Mouse (Mus musculus): Measurements from ENCODE around the gene Stk26.

Gene Stk26

DNA sequence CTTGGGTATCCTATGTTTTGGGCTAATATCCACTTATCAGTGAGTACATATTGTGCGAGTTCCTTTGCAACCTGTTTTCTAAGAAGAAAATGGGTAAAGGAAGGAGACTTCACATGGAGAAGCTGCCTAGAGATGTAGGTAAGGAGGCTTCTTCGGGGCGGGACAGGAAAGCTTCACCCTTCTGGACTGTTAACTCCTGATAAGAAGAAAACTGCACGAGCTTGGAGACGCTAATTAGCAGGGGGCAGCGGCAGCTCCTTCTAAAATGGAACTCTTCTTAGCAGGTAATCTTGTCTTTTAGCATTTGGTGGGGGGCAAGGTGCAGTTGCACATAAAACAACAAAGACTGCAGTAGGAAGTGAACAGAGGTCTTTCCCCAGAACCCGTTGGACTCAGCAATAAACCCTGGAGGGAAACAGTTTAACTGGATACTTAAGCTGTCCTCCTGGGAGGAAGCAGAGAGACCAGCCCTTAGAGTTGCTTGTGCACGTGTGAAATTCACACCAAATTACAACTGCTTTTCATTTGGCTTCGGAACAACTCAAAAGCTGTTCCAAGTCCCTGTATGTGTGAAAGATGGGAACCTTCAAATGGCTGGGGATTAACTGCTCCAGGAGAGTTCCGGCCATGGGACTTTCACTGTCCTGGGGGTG lies 86.2 kb downstream of the Stk26 start:
- DNase-seq (ENCODE audit: low spot score in 2 of 2), result no peak

DNA sequence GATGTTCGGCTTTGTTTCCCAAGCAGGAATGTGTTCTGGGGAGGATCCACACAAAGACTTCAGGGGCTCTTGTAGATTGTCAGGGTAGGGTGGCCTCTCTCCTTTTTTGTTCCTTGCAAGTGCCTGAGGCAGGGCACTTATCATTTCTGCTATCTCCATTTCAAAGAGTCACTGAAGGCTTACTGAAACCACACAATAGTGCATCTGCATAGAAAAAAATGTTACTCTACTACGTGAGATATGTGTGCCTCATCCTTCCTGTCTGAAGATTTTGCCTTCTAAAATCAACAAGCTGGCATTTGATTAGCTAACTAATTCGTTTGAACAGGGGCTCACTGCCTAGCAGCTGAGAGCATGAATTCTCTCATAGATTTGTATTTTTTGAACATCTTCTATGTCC lies 89.5 kb downstream of the Stk26 start:
- no peak for DNase-seq (ENCODE audit: low spot score in 2 of 2)

DNA sequence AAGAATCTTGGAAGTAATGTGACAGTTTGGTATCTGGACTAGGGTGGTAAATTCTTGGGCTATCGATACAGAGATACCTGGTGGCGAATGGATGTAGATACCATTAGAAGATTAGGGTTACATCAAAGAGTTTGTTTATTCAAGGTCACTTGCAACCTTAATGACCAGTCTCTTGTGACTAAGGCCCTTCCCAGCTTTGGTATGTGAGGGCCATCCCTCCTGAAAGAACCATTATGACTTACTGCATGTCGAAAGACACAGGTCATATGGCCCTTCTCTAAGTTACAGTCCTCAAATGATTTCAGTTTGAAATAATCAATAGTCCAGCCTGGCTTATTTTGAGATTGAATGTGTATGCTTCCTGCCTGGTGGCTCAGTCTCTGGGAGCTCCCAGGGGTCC lies 96.3 kb downstream of the Stk26 start:
- no peak for DNase-seq (ENCODE audit: low spot score in 2 of 2)

DNA sequence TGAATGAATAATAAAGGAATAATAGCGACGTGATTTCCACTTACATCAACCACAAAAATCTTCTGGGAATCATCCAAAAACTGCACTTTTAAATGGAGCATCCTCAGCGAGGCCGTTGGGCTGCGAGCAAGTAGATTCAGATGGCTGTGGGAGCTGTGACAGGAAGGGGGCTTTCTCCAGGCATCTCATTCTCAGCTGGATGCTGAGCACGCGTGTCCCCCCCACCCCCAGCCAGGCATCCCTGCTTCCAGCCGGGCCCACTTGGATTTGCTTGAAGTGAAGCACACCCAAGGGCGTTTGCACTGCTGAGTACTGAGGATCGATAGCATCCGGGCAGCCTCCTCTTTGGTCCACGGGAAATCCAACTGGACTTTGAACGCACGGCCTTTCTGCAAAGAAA lies 101.8 kb downstream of the Stk26 start, which contains the start of gene Frmd7:
TSS of gene Frmd7 (minus strand) at position 101 of the 400 bp plus-strand sequence.
- DNase-seq (ENCODE audit: low spot score in 2 of 2), result peak in 1 of 2 experiments; percentile 24

Measured in right cerebral cortex, postnatal 10 days (tissue).